Mouse (Mus musculus) stomach, postnatal 0 days (tissue): ENCODE measurements around the gene Grin2a. TPM values are rescaled to one million over a fixed set of nuclear protein-coding genes. Genes with fewer than 3 reads are reported as not detected.
"Not testable (repeated sequence)": the region's sequence is repeated elsewhere in the genome, so short reads cannot be mapped to it uniquely, and the experiment has no call there.

ENCODE experiments used
- ATAC-seq: fragments of 200-750 bp; cut with Nextera tagmentation; 2 replicates; pipeline ENCODE4 v1.8.0; 2017; ENCODE audit not compliant: low FRiP score, low TSS enrichment
- DNase-seq: peaks from one replicate; pipeline ENCODE4 v3.0.0-alpha.2; 2016; ENCODE audit warnings: low spot score
- H3K27ac ChIP-seq: fragments of 300-500 bp; sonication (generic); replicated peaks from 2 replicates; pipeline ENCODE4 v1.5.1; 2014; ENCODE audit warnings: mild to moderate bottlenecking, control low read depth
- H3K27me3 ChIP-seq: fragments of 300-500 bp; sonication (generic); 2 replicates; pipeline ENCODE4 v1.6.1; 2014; ENCODE audit warnings: low read length; ENCODE audit not compliant: control insufficient read depth, insufficient read depth
- H3K36me3 ChIP-seq: fragments of 300-500 bp; sonication (generic); 2 replicates; pipeline ENCODE4 v1.6.1; 2014; ENCODE audit warnings: low read length, mixed read lengths; ENCODE audit not compliant: control insufficient read depth, insufficient read depth
- H3K4me1 ChIP-seq: fragments of 300-500 bp; sonication (generic); replicated peaks from 2 replicates; pipeline ENCODE4 v1.6.1; 2014; ENCODE audit warnings: antibody characterized with exemption; ENCODE audit not compliant: control insufficient read depth, insufficient read depth
- H3K4me2 ChIP-seq: fragments of 300-500 bp; sonication (generic); replicated peaks from 2 replicates; pipeline ENCODE4 v1.6.1; 2014; ENCODE audit warnings: low read depth, mild to moderate bottlenecking, control low read depth, moderate library complexity
- H3K4me3 ChIP-seq: fragments of 300-500 bp; sonication (generic); 2 replicates; pipeline ENCODE4 v1.5.1; 2014; ENCODE audit warnings: low read depth, low read length, control low read depth
- H3K9ac ChIP-seq: fragments of 300-500 bp; sonication (generic); 2 replicates; pipeline ENCODE4 v1.6.1; 2014; ENCODE audit warnings: mild to moderate bottlenecking, low read length, control low read depth, mixed read lengths
- H3K9me3 ChIP-seq: fragments of 300-500 bp; sonication (generic); 2 replicates; pipeline ENCODE4 v1.6.1; 2016; ENCODE audit warnings: low read length; ENCODE audit not compliant: control insufficient read depth
- CTCF ChIP-seq: IDR thresholded peaks from 2 replicates; pipeline ENCODE4 v1.5.1; 2016; ENCODE audit warnings: antibody characterized with exemption, low read depth, mild to moderate bottlenecking, moderate library complexity
- EP300 ChIP-seq: optimal IDR thresholded peaks from 2 replicates; pipeline ENCODE3; 2016; ENCODE audit warnings: antibody characterized with exemption
- WGBS: fragments of 180-500 bp; shearing (Covaris S2); extraction: QIAGEN DNeasy Blood & Tissue Kit; methylation state at CpG from one replicate; pipeline ENCODE4 v1.1.7; 2014; 5-methylcytosine and 5-hydroxymethylcytosine counted together
- polyA plus RNA-seq: library from polyadenylated mRNA; unstranded; fragments of >200 nt; fragmentation: Nextera tagmentation; extraction: Ambion mirVana; gene quantifications from 2 replicates; pipeline ENCODE4 v1.2.1, GENCODE M21; 2015

The Grin2a gene
- polyA plus RNA-seq, 1 experiment from 2014 or later: not detected

- Histone ChIP-seq H3K27ac (no peak overlapping the region), H3K4me2 (no peak overlapping the region), H3K4me3 (no peak overlapping the region), H3K9me3 (no peaks in the 10 kb centered on the region), H3K4me1 (no peaks in the 10 kb centered on the region), H3K27me3 (no peaks in the 10 kb centered on the region), H3K9ac (no peak overlapping the region), H3K36me3 (no peaks in the 10 kb centered on the region)
- DNase-seq (no peak), ATAC-seq (no peak)
- no peak for TF ChIP-seq EP300
- TF ChIP-seq CTCF: no peak
- WGBS: 68% methylated on average over 2 of the region's 2 CpGs
Observed at GRCm38 (mm10) chr16:9617215-9617614, 378.1 kb downstream of the Grin2a start.

- DNase-seq: no peak
Observed at GRCm38 (mm10) chr16:9616807-9617206, 378.6 kb downstream of the Grin2a start.

DNA sequence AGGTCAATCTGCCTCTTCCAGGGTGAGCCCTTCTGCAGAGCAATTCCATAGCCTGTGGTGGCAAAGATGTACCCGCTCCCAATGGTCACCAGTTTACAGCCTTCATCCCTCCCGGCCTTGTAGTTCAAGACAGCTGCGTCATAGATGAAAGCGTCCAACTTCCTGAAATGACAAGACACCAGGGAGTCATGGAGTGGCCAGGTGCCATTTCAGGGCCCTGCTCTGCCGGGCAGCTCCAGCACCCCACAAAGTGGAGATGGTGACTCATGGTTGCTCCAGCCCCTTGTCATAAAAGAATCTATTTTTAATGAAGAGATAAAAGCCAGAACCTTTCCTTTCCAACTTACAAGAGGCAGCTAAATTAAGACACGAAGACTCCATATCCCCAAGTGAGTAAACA is 382.8 kb downstream of the Grin2a start:
- H3K27me3 ChIP-seq, ATAC-seq, H3K27ac ChIP-seq, H3K9me3 ChIP-seq, H3K4me2 ChIP-seq, H3K4me1 ChIP-seq, H3K36me3 ChIP-seq, H3K4me3 ChIP-seq, DNase-seq, H3K9ac ChIP-seq: not testable (repeated sequence)
- 78% methylated on average over 5 of the region's 6 CpGs for WGBS

More at GRCm38 (mm10) chr16:9616807-9617206, 378.6 kb downstream of the Grin2a start:
- no peak for TF ChIP-seq CTCF
- TF ChIP-seq EP300: no peak
- Histone ChIP-seq H3K4me2 (no peak overlapping the region), H3K4me3 (no peak overlapping the region), H3K27ac (no peak overlapping the region), H3K9me3 (no peaks in the 10 kb centered on the region), H3K27me3 (no peaks in the 10 kb centered on the region), H3K9ac (no peak overlapping the region), H3K4me1 (no peaks in the 10 kb centered on the region), H3K36me3 (no peaks in the 10 kb centered on the region)
- 66% methylated on average over 4 of the region's 4 CpGs for WGBS
- no peak for ATAC-seq

GRCm38 (mm10) chr16:9607432-9607831 is 387.9 kb downstream of the Grin2a start:
- Histone ChIP-seq H3K9me3 (no peaks in the 10 kb centered on the region), H3K4me2 (no peak overlapping the region), H3K4me1 (no peaks in the 10 kb centered on the region), H3K27ac (no peak overlapping the region), H3K9ac (no peak overlapping the region), H3K36me3 (no peaks in the 10 kb centered on the region), H3K27me3 (no peaks in the 10 kb centered on the region), H3K4me3 (no peak overlapping the region)
- DNase-seq (no peak), ATAC-seq (no peak)
- WGBS: 54% methylated on average over 2 of the region's 2 CpGs
- TF ChIP-seq CTCF (no peak), EP300 (no peak)

- no peaks in the 10 kb centered on the region for H3K9me3 ChIP-seq
- H3K36me3 ChIP-seq: no peaks in the 10 kb centered on the region
- H3K9ac ChIP-seq: no peak overlapping the region
- DNase-seq: no peak
- no peaks in the 10 kb centered on the region for H3K4me1 ChIP-seq
- H3K27me3 ChIP-seq: no peaks in the 10 kb centered on the region
- WGBS: 83% methylated on average over 5 of the region's 5 CpGs
- no peak for ATAC-seq
- TF ChIP-seq EP300 (no peak), CTCF (no peak)
- no peak overlapping the region for H3K27ac ChIP-seq
- no peak overlapping the region for H3K4me3 ChIP-seq
- no peak overlapping the region for H3K4me2 ChIP-seq
Observed at GRCm38 (mm10) chr16:9603983-9604382, 391.4 kb downstream of the Grin2a start.

DNA sequence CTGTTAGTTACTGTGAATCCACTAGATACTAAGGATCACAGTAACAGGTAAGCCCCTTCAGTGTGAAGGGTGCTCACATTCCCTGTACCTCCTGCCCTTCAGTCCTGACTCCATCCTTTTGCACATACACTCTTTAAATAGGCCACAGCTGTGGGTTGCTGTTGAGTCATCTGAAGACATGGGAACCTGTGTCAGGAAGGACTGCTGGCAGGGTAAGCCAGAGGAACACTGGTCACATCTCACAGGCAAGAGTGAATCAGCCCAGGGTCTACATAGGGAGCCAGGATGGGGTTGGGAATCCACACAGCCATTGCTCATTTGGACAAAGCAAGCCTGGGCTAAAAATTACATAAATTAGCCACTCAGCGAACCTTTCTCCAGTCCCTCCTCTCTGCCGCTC is 392.8 kb downstream of the Grin2a start:
- Histone ChIP-seq H3K36me3 (no peaks in the 10 kb centered on the region), H3K27me3 (no peaks in the 10 kb centered on the region), H3K9ac (no peak overlapping the region), H3K4me2 (no peak overlapping the region), H3K27ac (no peak overlapping the region), H3K9me3 (no peaks in the 10 kb centered on the region), H3K4me1 (no peaks in the 10 kb centered on the region), H3K4me3 (no peak overlapping the region)
- TF ChIP-seq EP300 (no peak), CTCF (no peak)
- ATAC-seq (no peak), DNase-seq (no peak)
- WGBS: 85% methylated on average over 2 of the region's 2 CpGs
